9 mouse cellular contexts compared by ENCODE assay signal in the genomic region with DNA sequence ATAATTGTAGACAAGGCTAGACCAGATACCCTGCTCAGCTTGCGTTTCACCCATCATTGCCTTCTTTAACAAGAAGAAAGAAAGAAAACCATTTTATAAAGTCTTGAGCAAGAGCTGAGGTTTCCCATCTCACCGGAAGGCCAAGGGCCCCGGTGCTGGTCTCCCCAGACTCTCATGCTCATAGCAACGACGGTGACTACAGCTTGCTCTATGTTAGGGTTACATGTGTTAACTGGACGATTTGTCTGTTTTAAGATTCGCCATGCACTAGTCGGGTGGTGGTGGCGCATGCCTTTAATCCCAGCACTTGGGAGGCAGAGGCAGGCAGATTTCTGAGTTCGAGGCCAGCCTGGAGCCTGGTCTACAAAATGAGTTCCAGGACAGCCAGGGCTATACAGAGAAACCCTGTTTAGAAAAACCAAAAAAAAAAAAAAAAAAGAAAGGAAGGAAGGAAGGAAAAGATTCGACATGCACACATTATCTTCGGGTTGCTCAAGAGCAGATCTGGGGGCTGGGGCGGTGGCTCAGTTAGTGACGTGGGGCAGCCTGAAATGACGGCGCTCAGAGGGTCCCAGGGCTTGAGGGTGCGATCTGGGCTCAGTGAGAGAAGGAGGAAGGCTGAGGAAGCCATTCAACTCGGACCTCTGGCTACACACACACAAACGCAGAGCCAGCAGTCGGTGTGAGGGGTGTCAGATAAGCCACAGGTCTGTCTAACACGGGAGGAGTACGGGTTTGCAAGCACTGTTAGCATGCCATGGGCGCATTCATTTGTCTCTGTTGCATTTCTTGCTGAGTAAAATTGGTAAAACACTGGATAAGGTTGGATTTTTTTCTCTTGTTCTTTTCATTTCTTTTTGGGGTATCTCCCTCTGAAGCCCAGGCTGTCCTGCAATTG. TPM values are rescaled to one million over a fixed set of nuclear protein-coding genes. Genes with fewer than 3 reads are reported as not detected.
DNase-seq lines count a peak whose midpoint lies in the region; ATAC-seq and TF ChIP-seq lines count a peak whose summit lies in the region.
"Had no signal": no experiment of that assay in that cellular context is flagged by ENCODE, and none has a peak within 500 bp of the region (broad histone marks: within the 10 kb centered on the region; RNA-seq: fewer than 3 reads in every experiment).

No protein-coding gene starts in this region.

- H3K36me3 ChIP-seq in forebrain, embryonic 10.5 days (replicated peaks), result peaks cover 60% of the 10 kb centered on the region
- H3K36me3 ChIP-seq in limb, embryonic 15.5 days, result peaks cover 3% of the 10 kb centered on the region; the same call in 1 of the 2 replicates
- H3K36me3 ChIP-seq in neural tube, embryonic 14.5 days (ENCODE audit: control insufficient read depth, insufficient read depth, low read length), result no peaks in the 10 kb centered on the region
- H3K36me3 ChIP-seq in kidney, adult 2 months (ENCODE audit: control insufficient read depth, insufficient read depth, low read length), result no peaks in the 10 kb centered on the region

- no peak for ATAC-seq in limb, embryonic 15.5 days (ENCODE audit: insufficient number of reproducible peaks, low FRiP score, low TSS enrichment, low read depth)
- ATAC-seq in neural tube, embryonic 14.5 days (ENCODE audit: low read depth), result no peak

- peaks cover 4% of the 10 kb centered on the region for H3K4me1 ChIP-seq in lung, adult 2 months (ENCODE audit: control insufficient read depth, insufficient read depth, low read length)
- H3K4me1 ChIP-seq in forebrain, embryonic 10.5 days, result peaks cover 50% of the 10 kb centered on the region
- H3K4me1 ChIP-seq in limb, embryonic 15.5 days, result peaks cover 43% of the 10 kb centered on the region
- H3K4me1 ChIP-seq in neural tube, embryonic 14.5 days (ENCODE audit: control insufficient read depth, insufficient read depth, low read length), result peaks cover 16% of the 10 kb centered on the region
- H3K4me1 ChIP-seq in kidney, adult 2 months (ENCODE audit: control insufficient read depth, insufficient read depth, low read length), result 0 out of 2 replicates have a peak, but pooled peaks cover 3% of the 10 kb centered on the region

- intact Hi-C loops in gastrocnemius, postnatal 36 days (cut with DNase I), result no loop called here

- H3K4me3 ChIP-seq in lung, adult 2 months (replicated peaks; ENCODE audit: extremely low read depth, low read depth, low read length), result peak overlapping the region; percentile 43
- peak overlapping the region; percentile 80 for H3K4me3 ChIP-seq in forebrain, embryonic 10.5 days
- H3K4me3 ChIP-seq in limb, embryonic 15.5 days, result peak overlapping the region; percentile 58
- H3K4me3 ChIP-seq in neural tube, embryonic 14.5 days (ENCODE audit: low read depth, low read length), result peak overlapping the region; percentile 67; the same call in 1 of the 2 replicates
- no peak overlapping the region for H3K4me3 ChIP-seq in kidney, adult 2 months (ENCODE audit: insufficient read depth, low read depth, low read length)

- TF ChIP-seq CTCF in lung, adult 2 months (IDR thresholded peaks at IDR 0.05; ENCODE audit: insufficient read depth, low read length), result no peak
- no peak for TF ChIP-seq CTCF in kidney, adult 2 months (conservative IDR thresholded peaks at IDR 0.05; ENCODE audit: insufficient read depth, insufficient read length, low read depth, low read length)

- DNase-seq in lung, adult 2 months, result no peak
- DNase-seq in lung, postnatal 36 days, result no peak
- no peak for DNase-seq in forebrain, embryonic 10.5 days (ENCODE audit: extremely low spot score, low spot score)
- no peak for DNase-seq in gastrocnemius, postnatal 36 days
- no peak for DNase-seq in kidney, adult 2 months
- no peak for DNase-seq in adrenal gland, adult 2 months
- DNase-seq: lung, postnatal 14 days had no signal

- H3K4me2 ChIP-seq in limb, embryonic 15.5 days, result peak overlapping the region; percentile 61
- H3K4me2 ChIP-seq in neural tube, embryonic 14.5 days (ENCODE audit: low read depth, low read length), result peak overlapping the region; percentile 86

- 0 out of 2 replicates have a peak, but pooled peaks cover 4% of the 10 kb centered on the region for H3K9me3 ChIP-seq in forebrain, embryonic 10.5 days
- no peaks in the 10 kb centered on the region for H3K9me3 ChIP-seq in limb, embryonic 15.5 days
- no peaks in the 10 kb centered on the region for H3K9me3 ChIP-seq in neural tube, embryonic 14.5 days (ENCODE audit: control insufficient read depth, low read length)

- WGBS in lung, adult 2 months, result 53% methylated on average over 23 of the region's 23 CpGs
- WGBS in forebrain, embryonic 10.5 days, result 91% methylated on average over 23 of the region's 23 CpGs
- WGBS in limb, embryonic 15.5 days, result 78% methylated on average over 23 of the region's 23 CpGs
- 93% methylated on average over 23 of the region's 23 CpGs for whole genome bisulfite sequencing in neural tube, embryonic 14.5 days
- WGBS in kidney, adult 2 months, result 81% methylated on average over 23 of the region's 23 CpGs

- no peaks in the 10 kb centered on the region for H3K27me3 ChIP-seq in forebrain, embryonic 10.5 days (ENCODE audit: poor library complexity, severe bottlenecking)
- no peaks in the 10 kb centered on the region for H3K27me3 ChIP-seq in limb, embryonic 15.5 days
- H3K27me3 ChIP-seq in neural tube, embryonic 14.5 days (ENCODE audit: control insufficient read depth, insufficient read depth, low read length), result no peaks in the 10 kb centered on the region
- H3K27me3 ChIP-seq in kidney, adult 2 months (replicated peaks; ENCODE audit: control insufficient read depth, insufficient read depth, low read length), result no peaks in the 10 kb centered on the region

- TF ChIP-seq POLR2A in lung, adult 2 months (IDR thresholded peaks at IDR 0.05; ENCODE audit: borderline replicate concordance, extremely low read depth, low read depth, low read length), result no peak
- no peak for TF ChIP-seq POLR2A in kidney, adult 2 months (IDR thresholded peaks at IDR 0.05; ENCODE audit: low read depth, low read length)

- H3K9ac ChIP-seq in limb, embryonic 15.5 days, result peak overlapping the region; percentile 37; the same call in 1 of the 2 replicates
- H3K9ac ChIP-seq in neural tube, embryonic 14.5 days (replicated peaks; ENCODE audit: low read depth, low read length), result no peak overlapping the region

- H3K27ac ChIP-seq in forebrain, embryonic 10.5 days, result peak overlapping the region; percentile 96
- H3K27ac ChIP-seq in limb, embryonic 15.5 days, result peak overlapping the region; percentile 17; the same call in 1 of the 2 replicates
- no peak overlapping the region for H3K27ac ChIP-seq in neural tube, embryonic 14.5 days (ENCODE audit: low read depth, low read length)
- no peak overlapping the region for H3K27ac ChIP-seq in kidney, adult 2 months (ENCODE audit: insufficient read depth, low read depth, low read length)

RNA-seq across cellular contexts. Expression of gene Ldlr, which starts 2.2 kb away (rescaled TPM):
- 84.2 and 87.2 TPM in 2 replicates for polyA plus RNA-seq in lung, adult 2 months (2012; rRNA removed)
- 58.5 and 60.0 TPM in 2 replicates for polyA plus RNA-seq in forebrain, embryonic 10.5 days (2016; fragmentation: Nextera tagmentation; extraction: Ambion mirVana)
- polyA plus RNA-seq in limb, embryonic 15.5 days (2015; fragmentation: Nextera tagmentation; extraction: Ambion mirVana), result 41.4 and 42.8 TPM in 2 replicates
- polyA plus RNA-seq in neural tube, embryonic 14.5 days (2014; fragmentation: Nextera tagmentation; extraction: Ambion mirVana), result 7.3 and 8.3 TPM in 2 replicates
- total RNA-seq in gastrocnemius, postnatal 36 days (2021), result 1 to 10 TPM; 2.4 to 3.5 TPM
- polyA plus RNA-seq in kidney, adult 2 months (2012; rRNA removed), result 26.9 and 28.8 TPM in 2 replicates
- 100 to 1,000 TPM in 1 of 2 experiments, 10 to 100 TPM in 1; 61.6 to 210 TPM for total RNA-seq in adrenal gland, adult 2 months (2021)
- polyA plus RNA-seq in adrenal gland, adult 2 months (2012; rRNA removed), result 79.5 and 143 TPM in 2 replicates

RNA-seq across cellular contexts. Expression of gene Spc24, which starts 34.6 kb away (rescaled TPM):
- 2.9 and 3.2 TPM in 2 replicates for polyA plus RNA-seq in lung, adult 2 months (2012; rRNA removed)
- polyA plus RNA-seq in forebrain, embryonic 10.5 days (2016; fragmentation: Nextera tagmentation; extraction: Ambion mirVana), result 196 and 197 TPM in 2 replicates
- polyA plus RNA-seq in limb, embryonic 15.5 days (2015; fragmentation: Nextera tagmentation; extraction: Ambion mirVana), result 84.3 and 89.8 TPM in 2 replicates
- polyA plus RNA-seq in neural tube, embryonic 14.5 days (2014; fragmentation: Nextera tagmentation; extraction: Ambion mirVana), result 11.2 and 12.5 TPM in 2 replicates
- 1 to 10 TPM in 1 of 2 experiments, under 1 TPM in 1; 0.64 to 1.8 TPM for total RNA-seq in gastrocnemius, postnatal 36 days (2021)
- 3.4 and 6.0 TPM in 2 replicates for polyA plus RNA-seq in kidney, adult 2 months (2012; rRNA removed)
- total RNA-seq in adrenal gland, adult 2 months (2021), result 1 to 10 TPM; 1.9 to 3.7 TPM
- 1.4 and 1.5 TPM in 2 replicates for polyA plus RNA-seq in adrenal gland, adult 2 months (2012; rRNA removed)

Comparison
In these comparisons a context has a peak if more than half of its experiments do, and no peak if none do; other contexts are left out.
1. H3K27ac ChIP-seq: peak in forebrain, embryonic 10.5 days (single experiment) and limb, embryonic 15.5 days (single experiment); none in neural tube, embryonic 14.5 days (single experiment) and kidney, adult 2 months (single experiment).